Mouse (Mus musculus) spleen, adult 2 months (tissue): ENCODE measurements around the gene Cpe. TPM values are rescaled to one million over a fixed set of nuclear protein-coding genes. Genes with fewer than 3 reads are reported as not detected.

Experiments
- DNase-seq, 2 experiments: peaks; one replicate each; pipeline versions ENCODE4 v3.0.0 to v3.0.0-alpha.2; 2012 to 2021; ENCODE audit warnings: low spot score in 2 of 2, low read depth in 1 of 2
- H3K27ac ChIP-seq: fragments of 200-500 bp; 2 replicates; pipeline ENCODE4 v1.5.1; 2012; ENCODE audit warnings: low read length, inconsistent platforms; ENCODE audit not compliant: insufficient read depth
- H3K27me3 ChIP-seq: fragments of 200-500 bp; 2 replicates; pipeline ENCODE4 v1.6.1; 2012; ENCODE audit warnings: mild to moderate bottlenecking, moderate library complexity, low read length, inconsistent platforms; ENCODE audit not compliant: control insufficient read depth, insufficient read depth
- H3K36me3 ChIP-seq: fragments of 200-500 bp; 2 replicates; pipeline ENCODE4 v1.6.1; 2012; ENCODE audit warnings: mild to moderate bottlenecking, low read length, inconsistent platforms; ENCODE audit not compliant: control insufficient read depth, insufficient read depth
- H3K4me1 ChIP-seq: fragments of 200-500 bp; 2 replicates; pipeline ENCODE4 v1.6.1; 2011; ENCODE audit warnings: inconsistent platforms; ENCODE audit not compliant: control insufficient read depth, insufficient read depth, insufficient read length
- H3K4me3 ChIP-seq: fragments of 200-500 bp; 2 replicates; pipeline ENCODE4 v1.5.1; 2011; ENCODE audit warnings: mild to moderate bottlenecking, inconsistent platforms; ENCODE audit not compliant: insufficient read depth, insufficient read length; ENCODE audit errors: extremely low read depth
- CTCF ChIP-seq: fragments of 200-500 bp; IDR thresholded peaks from 2 replicates; pipeline ENCODE4 v1.5.1; 2011; ENCODE audit warnings: mild to moderate bottlenecking, inconsistent platforms; ENCODE audit not compliant: insufficient read depth, insufficient read length, insufficient replicate concordance; ENCODE audit errors: extremely low read depth
- POLR2A ChIP-seq: fragments of 200-500 bp; IDR thresholded peaks from 2 replicates; pipeline ENCODE4 v1.6.1; 2011; ENCODE audit warnings: low read depth, low read length, inconsistent platforms
- WGBS: fragments of 180-500 bp; shearing (Covaris S2); methylation state at CpG from one replicate; pipeline ENCODE4 v1.1.7; 2018; 5-methylcytosine and 5-hydroxymethylcytosine counted together
- polyA plus RNA-seq: library from polyadenylated mRNA; depleted of rRNA; stranded (reverse); fragments of >200 nt; gene quantifications from 2 replicates; pipeline ENCODE4 v1.2.3, GENCODE M21; 2012

Cpe gene
- polyA plus RNA-seq, 1 experiment = 3.4 TPM

- no peaks in the 10 kb centered on the region for H3K36me3 ChIP-seq
- no peak overlapping the region for H3K4me3 ChIP-seq
- no peak overlapping the region for H3K27ac ChIP-seq
- H3K27me3 ChIP-seq = no peaks in the 10 kb centered on the region
- 81% methylated on average over 4 of the region's 4 CpGs for WGBS
- DNase-seq = no peak
- TF ChIP-seq CTCF (no peak), POLR2A (no peak)
- no peaks in the 10 kb centered on the region for H3K4me1 ChIP-seq
Observed at GRCm38 (mm10) chr8:64648063-64648462, 44.8 kb downstream of the Cpe start.

DNA sequence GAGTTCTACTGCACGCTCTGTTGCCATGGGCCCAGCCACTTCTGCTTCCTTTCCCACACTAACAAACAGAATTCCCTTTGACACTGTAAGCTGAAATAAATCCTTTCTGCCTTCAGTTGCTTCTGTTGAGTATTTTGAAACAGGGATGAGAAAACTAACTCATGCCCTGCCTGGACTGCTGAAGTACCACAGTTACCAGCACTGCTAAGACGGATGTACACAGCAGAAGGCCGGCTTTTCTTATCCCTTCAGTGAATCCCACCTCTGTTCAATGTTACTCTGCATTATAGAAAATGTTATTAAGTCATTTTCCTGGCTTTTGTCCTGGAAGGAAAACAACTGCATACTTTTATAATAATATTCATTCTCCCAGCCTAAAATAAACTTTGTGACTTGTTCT, 45.7 kb downstream of the Cpe start:
- Histone ChIP-seq H3K36me3 (no peaks in the 10 kb centered on the region), H3K4me3 (no peak overlapping the region), H3K27ac (no peak overlapping the region), H3K27me3 (no peaks in the 10 kb centered on the region), H3K4me1 (no peaks in the 10 kb centered on the region)
- DNase-seq = no peak
- TF ChIP-seq POLR2A = no peak
- 91% methylated on average over 3 of the region's 3 CpGs for WGBS

DNA sequence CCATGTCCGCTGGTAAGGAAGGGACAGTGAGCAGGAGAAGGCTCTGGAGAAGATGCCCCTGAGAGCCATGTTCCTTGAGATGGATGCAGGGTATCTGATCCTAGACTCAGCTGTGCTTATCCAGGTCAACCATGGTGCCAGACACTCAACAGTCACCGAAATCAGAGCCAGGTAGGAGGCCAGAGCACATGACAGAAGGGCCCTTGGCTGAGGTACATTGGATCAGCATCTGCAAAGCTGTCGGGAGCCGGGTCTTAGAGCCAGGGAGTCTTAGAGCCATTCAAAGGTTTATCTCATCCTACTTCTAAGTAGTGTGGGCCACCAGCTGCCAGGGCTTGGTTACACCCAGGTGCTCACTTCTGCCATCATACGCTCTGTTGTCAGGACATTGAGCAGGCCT, 46.4 kb downstream of the Cpe start:
- Histone ChIP-seq H3K4me3 (no peak overlapping the region), H3K36me3 (no peaks in the 10 kb centered on the region), H3K4me1 (no peaks in the 10 kb centered on the region), H3K27ac (no peak overlapping the region), H3K27me3 (no peaks in the 10 kb centered on the region)
- no peak for DNase-seq
- 90% methylated on average over 5 of the region's 5 CpGs for WGBS
- TF ChIP-seq CTCF (no peak), POLR2A (no peak)

- no peak overlapping the region for H3K27ac ChIP-seq
- TF ChIP-seq POLR2A (no peak), CTCF (no peak)
- no peak overlapping the region for H3K4me3 ChIP-seq
- no peaks in the 10 kb centered on the region for H3K4me1 ChIP-seq
- 84% methylated on average over 12 of the region's 12 CpGs for WGBS
- no peak for DNase-seq
- H3K36me3 ChIP-seq = no peaks in the 10 kb centered on the region
- H3K27me3 ChIP-seq = no peaks in the 10 kb centered on the region
Observed at GRCm38 (mm10) chr8:64644108-64645005, 48.5 kb downstream of the Cpe start.

- H3K36me3 ChIP-seq = no peaks in the 10 kb centered on the region
- 63% methylated on average over 4 of the region's 4 CpGs for WGBS
- DNase-seq = no peak
Observed at GRCm38 (mm10) chr8:64643382-64643781, 49.5 kb downstream of the Cpe start.

DNA sequence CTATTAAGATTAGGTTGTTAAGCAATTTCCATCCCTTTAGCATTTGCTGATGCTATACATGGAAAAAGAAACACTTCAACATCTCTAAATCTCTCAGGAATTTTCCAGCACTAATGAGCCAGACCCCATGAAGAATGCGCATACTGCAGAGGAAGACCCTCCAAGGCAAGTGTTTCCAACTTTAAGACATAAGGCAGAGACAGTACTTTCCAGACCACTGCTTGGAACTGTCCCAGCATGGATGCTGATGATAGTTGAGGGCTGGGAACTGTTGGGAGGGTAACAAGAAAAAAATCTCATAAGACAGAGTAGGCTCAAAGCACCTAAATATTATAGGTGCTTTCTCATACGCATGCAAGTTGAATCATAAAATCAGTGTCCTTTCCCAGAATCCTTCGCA, 50.1 kb downstream of the Cpe start:
- H3K27me3 ChIP-seq = no peaks in the 10 kb centered on the region
- no peak for DNase-seq
- WGBS = 95% methylated on average over 3 of the region's 3 CpGs
- H3K27ac ChIP-seq = no peak overlapping the region
- no peaks in the 10 kb centered on the region for H3K4me1 ChIP-seq
- H3K36me3 ChIP-seq = no peaks in the 10 kb centered on the region
- H3K4me3 ChIP-seq = no peak overlapping the region
- TF ChIP-seq POLR2A (no peak), CTCF (no peak)

More at GRCm38 (mm10) chr8:64643382-64643781, 49.5 kb downstream of the Cpe start:
- Histone ChIP-seq H3K4me3 (no peak overlapping the region), H3K27ac (no peak overlapping the region), H3K27me3 (no peaks in the 10 kb centered on the region), H3K4me1 (no peaks in the 10 kb centered on the region)
- TF ChIP-seq POLR2A (no peak), CTCF (no peak)

DNA sequence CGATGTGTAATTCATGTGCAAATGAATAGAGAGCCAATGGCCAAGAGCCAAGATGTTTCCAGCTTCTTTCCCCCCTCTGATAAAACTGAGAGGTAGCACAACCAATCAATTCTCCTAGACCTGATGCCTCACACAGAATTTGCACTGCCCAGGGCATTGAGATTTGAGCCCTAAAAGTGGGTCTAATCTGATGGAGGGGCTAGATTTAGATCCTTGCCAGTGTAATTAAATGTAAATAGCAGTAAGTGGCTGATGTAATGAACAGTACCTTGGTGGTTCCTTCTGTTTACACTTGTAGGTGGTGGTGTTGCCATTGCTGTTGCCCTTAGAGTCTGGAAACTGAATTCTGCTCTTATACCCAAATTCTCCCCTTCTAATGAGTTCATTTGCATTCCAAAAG, 52.3 kb downstream of the Cpe start:
- H3K36me3 ChIP-seq = no peaks in the 10 kb centered on the region
- no peaks in the 10 kb centered on the region for H3K4me1 ChIP-seq
- H3K27me3 ChIP-seq = no peaks in the 10 kb centered on the region
- WGBS = 93% methylated on average over 1 of the region's 1 CpGs
- no peak for TF ChIP-seq CTCF
- TF ChIP-seq POLR2A = no peak
- no peak overlapping the region for H3K4me3 ChIP-seq
- no peak overlapping the region for H3K27ac ChIP-seq
- DNase-seq = no peak
